Mouse (Mus musculus) forebrain, embryonic 15.5 days (tissue): Measurements from ENCODE around the gene Yeats4. TPM values are rescaled to one million over a fixed set of nuclear protein-coding genes. Genes with fewer than 3 reads are reported as not detected.
"Not testable (repeated sequence)": the region's sequence is repeated elsewhere in the genome, so short reads cannot be mapped to it uniquely, and the experiment has no call there.

Experiments
- ATAC-seq: fragments of 200-750 bp; cut with Nextera tagmentation; replicated peaks from 2 replicates; pipeline ENCODE4 v1.8.0; 2017; ENCODE audit warnings: mild to moderate bottlenecking, moderate TSS enrichment, moderate library complexity
- H3K27ac ChIP-seq: fragments of 300-500 bp; sonication (generic); replicated peaks from 2 replicates; pipeline ENCODE4 v1.5.1; 2015; ENCODE audit warnings: mild to moderate bottlenecking, inconsistent platforms
- H3K27me3 ChIP-seq: fragments of 300-500 bp; sonication (generic); 2 replicates; pipeline ENCODE4 v1.6.1; 2015; ENCODE audit warnings: inconsistent platforms
- H3K36me3 ChIP-seq: fragments of 300-500 bp; sonication (generic); 2 replicates; pipeline ENCODE4 v1.6.1; 2015; ENCODE audit warnings: mild to moderate bottlenecking, inconsistent platforms
- H3K4me1 ChIP-seq: fragments of 300-500 bp; sonication (generic); 2 replicates; pipeline ENCODE4 v1.6.1; 2015; ENCODE audit warnings: inconsistent platforms
- H3K4me2 ChIP-seq: fragments of 300-500 bp; sonication (generic); replicated peaks from 2 replicates; pipeline ENCODE4 v1.6.1; 2015; ENCODE audit warnings: mild to moderate bottlenecking, inconsistent platforms
- H3K4me3 ChIP-seq: fragments of 300-500 bp; sonication (generic); 2 replicates; pipeline ENCODE4 v1.5.1; 2015; ENCODE audit warnings: mild to moderate bottlenecking, inconsistent platforms
- H3K9ac ChIP-seq: fragments of 300-500 bp; sonication (generic); replicated peaks from 2 replicates; pipeline ENCODE4 v1.6.1; 2015; ENCODE audit warnings: mild to moderate bottlenecking, inconsistent platforms
- H3K9me3 ChIP-seq: fragments of 300-500 bp; sonication (generic); 2 replicates; pipeline ENCODE4 v1.6.1; 2016; ENCODE audit warnings: inconsistent platforms
- WGBS: fragments of 180-500 bp; shearing (Covaris S2); methylation state at CpG from one replicate; pipeline ENCODE4 v1.1.7; 2015; ENCODE audit warnings: mixed read lengths; 5-methylcytosine and 5-hydroxymethylcytosine counted together
- polyA plus RNA-seq: library from polyadenylated mRNA; unstranded; fragments of >200 nt; fragmentation: Nextera tagmentation; extraction: Ambion mirVana; gene quantifications from 2 replicates; pipeline ENCODE4 v1.2.1, GENCODE M21; 2015

Gene Yeats4
- polyA plus RNA-seq, 1 experiment from 2014 or later: 101 TPM

- Histone ChIP-seq H3K27ac (no peak overlapping the region), H3K36me3 (peaks cover 79% of the 10 kb centered on the region), H3K9me3 (no peaks in the 10 kb centered on the region), H3K4me3 (no peak overlapping the region), H3K4me1 (peaks cover under 1% of the 10 kb centered on the region; the same call in 1 of the 2 replicates), H3K9ac (no peak overlapping the region), H3K4me2 (no peak overlapping the region), H3K27me3 (no peaks in the 10 kb centered on the region)
- 82% methylated on average over 20 of the region's 20 CpGs for WGBS
- ATAC-seq: no peak; the same call in 1 of the 2 replicates
Measured at GRCm38 (mm10) chr10:117217246-117217840, 7.0 kb downstream of the Yeats4 start.

DNA sequence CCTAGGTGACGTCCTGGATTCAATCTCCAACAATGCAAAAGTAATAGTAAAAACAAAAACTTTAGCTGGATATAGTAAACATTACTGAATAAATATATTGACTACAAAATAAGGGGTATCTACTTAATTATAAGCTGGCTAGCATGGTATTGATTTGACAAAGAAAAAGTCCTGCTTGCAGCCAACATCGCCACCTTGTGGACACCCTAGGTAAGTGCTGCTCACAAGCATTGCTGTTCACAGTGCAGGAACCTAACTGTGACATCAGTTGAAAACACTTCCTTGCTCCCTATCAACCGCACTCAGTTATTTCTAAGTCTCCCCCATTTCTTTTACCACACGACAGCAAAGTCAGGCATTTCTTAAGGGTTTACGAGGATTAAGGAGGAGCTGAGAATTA lies 7.5 kb downstream of the Yeats4 start:
- Histone ChIP-seq H3K27ac (no peak overlapping the region), H3K9me3 (no peaks in the 10 kb centered on the region), H3K36me3 (peaks cover 76% of the 10 kb centered on the region), H3K9ac (no peak overlapping the region), H3K4me1 (no peaks in the 10 kb centered on the region), H3K4me3 (no peak overlapping the region), H3K27me3 (no peaks in the 10 kb centered on the region), H3K4me2 (no peak overlapping the region)
- 67% methylated on average over 5 of the region's 5 CpGs for WGBS
- no peak for ATAC-seq

DNA sequence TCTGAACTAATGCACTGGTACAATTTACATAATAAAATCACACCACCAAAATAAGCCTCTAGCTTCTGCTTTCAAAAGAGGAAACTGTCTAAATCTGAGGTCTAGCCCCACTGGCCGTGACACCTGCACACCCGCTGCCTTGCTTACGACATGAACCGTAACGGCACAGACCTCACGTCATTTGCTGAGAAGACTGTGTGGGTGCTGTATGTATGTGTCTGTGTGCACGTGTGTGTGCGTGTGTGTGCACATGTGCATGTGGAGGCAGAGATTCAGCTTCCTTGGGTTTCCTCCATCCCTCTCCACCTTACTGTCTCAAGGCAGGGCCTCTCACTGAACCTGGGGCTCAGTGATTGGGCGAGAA lies 8.2 kb downstream of the Yeats4 start:
- Histone ChIP-seq H3K27ac (no peak overlapping the region), H3K4me2 (no peak overlapping the region), H3K4me3 (no peak overlapping the region), H3K4me1 (no peaks in the 10 kb centered on the region), H3K36me3 (peaks cover 69% of the 10 kb centered on the region), H3K27me3 (no peaks in the 10 kb centered on the region), H3K9ac (no peak overlapping the region), H3K9me3 (no peaks in the 10 kb centered on the region)
- 96% methylated on average over 9 of the region's 9 CpGs for WGBS
- no peak for ATAC-seq

DNA sequence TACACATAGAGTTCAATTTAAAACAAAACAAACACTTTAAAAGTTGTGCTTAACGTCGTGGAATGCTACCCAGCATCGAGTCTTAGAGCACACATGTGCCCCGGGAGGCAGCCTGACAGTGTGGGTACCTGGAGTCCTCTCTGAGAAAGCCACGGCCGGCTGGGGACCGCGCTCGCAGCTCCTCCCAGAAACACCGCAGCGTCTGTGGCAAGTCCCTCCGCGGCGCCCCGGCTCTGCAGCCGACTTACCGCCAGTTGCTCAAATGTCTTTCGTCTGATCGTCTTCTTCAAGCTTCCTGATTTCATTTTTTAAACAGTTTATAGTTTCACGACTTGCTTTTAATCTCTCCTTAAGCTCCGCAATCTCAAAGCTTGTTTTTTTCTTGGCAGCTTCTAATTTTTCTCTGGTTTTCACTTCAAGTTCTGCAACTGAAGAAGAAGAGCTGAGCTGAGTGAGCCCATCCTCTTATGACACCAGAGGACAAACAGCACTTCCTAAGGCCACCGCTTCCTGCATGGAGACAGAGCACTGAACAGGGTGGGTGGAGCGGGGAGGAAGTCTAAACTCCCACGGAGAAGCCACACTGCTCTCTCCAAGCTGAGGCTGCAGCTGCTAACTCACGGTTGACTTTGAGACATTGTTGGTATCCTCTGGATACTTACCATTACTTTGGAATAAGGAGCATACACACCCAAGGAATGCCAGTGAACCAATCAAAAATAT lies 8.7 kb downstream of the Yeats4 start:
- Histone ChIP-seq H3K27ac (no peak overlapping the region), H3K4me2 (no peak overlapping the region), H3K4me3 (no peak overlapping the region), H3K9me3 (no peaks in the 10 kb centered on the region), H3K4me1 (no peaks in the 10 kb centered on the region), H3K9ac (no peak overlapping the region), H3K27me3 (no peaks in the 10 kb centered on the region), H3K36me3 (peaks cover 64% of the 10 kb centered on the region)
- ATAC-seq: no peak
- 95% methylated on average over 25 of the region's 25 CpGs for WGBS

DNA sequence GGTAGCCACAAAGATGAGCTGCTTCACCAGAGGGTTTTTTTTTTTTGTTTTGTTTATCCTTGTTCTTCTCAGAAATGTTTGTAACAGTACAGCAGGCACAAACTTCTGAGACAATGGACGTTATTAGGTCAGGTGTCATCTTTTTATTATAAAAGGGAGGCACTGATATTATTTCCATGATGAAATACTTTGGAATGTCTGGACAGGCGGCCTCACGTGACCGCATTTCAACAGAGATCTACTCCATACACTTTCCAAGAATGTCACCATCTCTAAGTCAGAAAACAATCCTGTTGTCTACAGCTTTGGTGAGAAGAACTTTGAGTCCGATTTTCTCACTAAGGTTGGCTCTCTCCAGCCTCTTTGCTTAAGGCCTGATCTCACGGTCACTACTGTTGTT lies 13.3 kb downstream of the Yeats4 start:
- Histone ChIP-seq H3K4me1 (peaks cover 4% of the 10 kb centered on the region; the same call in 1 of the 2 replicates), H3K9me3 (no peaks in the 10 kb centered on the region), H3K9ac (no peak overlapping the region), H3K27ac (no peak overlapping the region), H3K27me3 (no peaks in the 10 kb centered on the region), H3K4me2 (no peak overlapping the region), H3K4me3 (no peak overlapping the region), H3K36me3 (peaks cover 23% of the 10 kb centered on the region)
- 90% methylated on average over 6 of the region's 6 CpGs for WGBS
- ATAC-seq: no peak

- 6% methylated on average over 11 of the region's 11 CpGs for WGBS
- H3K9me3 ChIP-seq: no peaks in the 10 kb centered on the region
- ATAC-seq: peak; percentile 72
- no peaks in the 10 kb centered on the region for H3K27me3 ChIP-seq
- H3K4me3 ChIP-seq: peak overlapping the region; percentile 31
- H3K36me3 ChIP-seq: peaks cover 8% of the 10 kb centered on the region; the same call in 1 of the 2 replicates
- no peak overlapping the region for H3K27ac ChIP-seq
- no peak overlapping the region for H3K9ac ChIP-seq
- H3K4me2 ChIP-seq: peak overlapping the region; percentile 41
- H3K4me1 ChIP-seq: peaks cover 4% of the 10 kb centered on the region; the same call in 1 of the 2 replicates
Measured at GRCm38 (mm10) chr10:117209469-117209938, 14.8 kb downstream of the Yeats4 start.

- not testable (repeated sequence) for H3K4me3 ChIP-seq, H3K27ac ChIP-seq
- 93% methylated on average over 6 of the region's 6 CpGs for WGBS
Measured at GRCm38 (mm10) chr10:117208787-117209186, 15.5 kb downstream of the Yeats4 start.

DNA sequence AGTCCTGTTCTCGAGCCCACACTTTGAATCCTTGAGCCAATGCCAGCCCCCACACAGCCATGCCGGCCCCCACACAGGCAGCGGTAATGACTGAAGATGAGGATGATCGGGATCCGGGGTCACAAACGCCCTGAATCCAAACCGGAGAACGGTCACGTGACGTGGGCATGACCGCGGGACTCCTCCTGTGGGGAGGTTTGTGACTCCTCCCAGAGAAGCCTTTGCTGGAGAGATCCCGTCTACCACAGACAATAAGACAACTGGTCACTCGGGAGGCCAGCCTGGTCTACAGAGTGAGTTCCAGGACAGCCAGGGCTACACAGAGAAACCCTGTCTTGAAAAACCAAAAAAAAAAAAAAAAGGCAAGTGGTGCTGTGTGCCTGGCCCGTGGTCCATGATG lies 16.1 kb downstream of the Yeats4 start:
- Histone ChIP-seq H3K4me3 (no peak overlapping the region), H3K27ac (no peak overlapping the region), H3K4me1 (peaks cover 4% of the 10 kb centered on the region; the same call in 1 of the 2 replicates), H3K27me3 (no peaks in the 10 kb centered on the region), H3K4me2 (no peak overlapping the region), H3K9ac (no peak overlapping the region), H3K36me3 (peaks cover 6% of the 10 kb centered on the region; the same call in 1 of the 2 replicates), H3K9me3 (no peaks in the 10 kb centered on the region)
- 81% methylated on average over 15 of the region's 15 CpGs for WGBS
- ATAC-seq: no peak

More at GRCm38 (mm10) chr10:117208787-117209186, 15.5 kb downstream of the Yeats4 start:
- H3K4me1 ChIP-seq, H3K9ac ChIP-seq, H3K27me3 ChIP-seq, H3K4me2 ChIP-seq, H3K9me3 ChIP-seq, ATAC-seq, H3K36me3 ChIP-seq: not testable (repeated sequence)

- Histone ChIP-seq H3K9ac (no peak overlapping the region), H3K4me1 (peaks cover 4% of the 10 kb centered on the region; the same call in 1 of the 2 replicates), H3K36me3 (no peaks in the 10 kb centered on the region), H3K4me2 (no peak overlapping the region), H3K4me3 (no peak overlapping the region), H3K27ac (no peak overlapping the region), H3K27me3 (no peaks in the 10 kb centered on the region), H3K9me3 (no peaks in the 10 kb centered on the region)
- no peak for ATAC-seq
- 93% methylated on average over 3 of the region's 3 CpGs for WGBS
Measured at GRCm38 (mm10) chr10:117206070-117206469, 18.2 kb downstream of the Yeats4 start.

- Histone ChIP-seq H3K4me3 (no peak overlapping the region), H3K4me2 (no peak overlapping the region), H3K4me1 (no peaks in the 10 kb centered on the region), H3K27ac (no peak overlapping the region), H3K9ac (no peak overlapping the region), H3K9me3 (no peaks in the 10 kb centered on the region), H3K27me3 (no peaks in the 10 kb centered on the region), H3K36me3 (no peaks in the 10 kb centered on the region)
- no peak for ATAC-seq
- 89% methylated on average over 2 of the region's 2 CpGs for WGBS
Measured at GRCm38 (mm10) chr10:117203558-117203981, 20.7 kb downstream of the Yeats4 start.

DNA sequence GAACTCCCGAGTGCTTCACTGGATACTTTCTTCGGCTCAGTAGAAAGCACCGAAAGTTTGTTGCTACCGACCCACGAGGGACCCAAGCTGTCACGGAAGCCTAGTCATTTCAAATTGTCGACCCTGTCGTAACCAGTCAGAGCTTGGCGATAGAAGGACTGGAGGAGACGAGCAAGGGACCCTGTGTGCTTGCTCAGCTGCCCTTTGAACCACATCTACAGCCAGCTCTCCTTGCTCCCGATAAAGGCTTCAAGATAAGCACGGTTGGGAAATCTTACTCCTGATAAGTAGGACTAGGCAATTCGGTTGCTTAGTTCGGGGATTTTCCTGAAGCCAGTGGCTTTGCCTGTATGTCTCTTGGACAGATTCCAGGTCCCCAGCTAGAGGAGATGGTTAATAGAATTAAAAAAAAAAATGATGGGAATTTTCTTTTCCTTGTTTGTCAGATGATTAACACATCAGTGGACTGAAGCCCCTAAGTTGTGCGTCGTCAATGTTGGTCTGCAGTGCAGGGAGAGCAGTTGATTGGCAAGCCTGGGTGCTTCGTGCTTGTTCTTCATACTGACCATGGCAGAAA lies 21.2 kb downstream of the Yeats4 start:
- Histone ChIP-seq H3K36me3 (no peaks in the 10 kb centered on the region), H3K27me3 (no peaks in the 10 kb centered on the region), H3K4me2 (no peak overlapping the region), H3K4me3 (no peak overlapping the region), H3K27ac (no peak overlapping the region), H3K9me3 (no peaks in the 10 kb centered on the region), H3K4me1 (no peaks in the 10 kb centered on the region), H3K9ac (no peak overlapping the region)
- 88% methylated on average over 17 of the region's 17 CpGs for WGBS
- no peak for ATAC-seq

DNA sequence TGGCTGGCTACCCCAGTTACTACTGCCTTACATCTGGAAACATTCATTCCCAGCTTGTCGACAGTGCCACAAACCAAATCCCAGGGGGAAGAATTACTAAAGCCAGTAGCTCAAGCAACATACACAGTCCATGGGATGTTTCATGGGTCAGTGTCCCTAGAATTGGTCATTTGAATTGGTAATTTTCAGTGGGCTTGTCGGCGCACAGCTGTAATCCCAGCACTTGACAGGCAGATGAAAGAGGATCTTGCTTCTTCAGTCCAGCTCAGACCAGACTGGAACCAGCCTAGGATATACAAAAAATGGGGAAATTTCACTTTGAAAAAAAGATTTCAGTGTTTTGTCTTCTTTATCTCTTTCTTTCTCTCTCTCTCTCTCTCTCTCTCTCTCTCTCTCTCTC lies 24.6 kb downstream of the Yeats4 start:
- H3K9me3 ChIP-seq: no peaks in the 10 kb centered on the region
- no peak overlapping the region for H3K4me3 ChIP-seq
- no peak overlapping the region for H3K4me2 ChIP-seq
- H3K27me3 ChIP-seq: no peaks in the 10 kb centered on the region
- no peak for ATAC-seq
- no peaks in the 10 kb centered on the region for H3K4me1 ChIP-seq
- no peaks in the 10 kb centered on the region for H3K36me3 ChIP-seq
- no peak overlapping the region for H3K9ac ChIP-seq
- H3K27ac ChIP-seq: no peak overlapping the region
- WGBS: 69% methylated on average over 3 of the region's 3 CpGs
